Mouse (Mus musculus) gastrocnemius, adult 18-20 months (tissue): ENCODE measurements around the gene Zfp697. TPM values are rescaled to one million over a fixed set of nuclear protein-coding genes. Genes with fewer than 3 reads are reported as not detected.

Experiments
- DNase-seq: peaks from one replicate; pipeline ENCODE4 v3.0.0; 2021; ENCODE audit warnings: low spot score
- long read RNA-seq, 2 experiments: library from polyadenylated mRNA; stranded (forward); transcript quantifications; one replicate each; pipeline ENCODE4 v2.0.0; 2021
- total RNA-seq, 2 experiments: library from RNA; stranded (reverse); gene quantifications; 2 replicates each; pipeline ENCODE4 v1.2.3; 2021

The Zfp697 gene
- 1 to 10 TPM in 1 of 2 experiments, under 1 TPM in 1; 0.78 to 2.0 TPM for total RNA-seq
- long read RNA-seq, experiment 1 = 0 reads
- long read RNA-seq, experiment 2 = 0 reads

DNA sequence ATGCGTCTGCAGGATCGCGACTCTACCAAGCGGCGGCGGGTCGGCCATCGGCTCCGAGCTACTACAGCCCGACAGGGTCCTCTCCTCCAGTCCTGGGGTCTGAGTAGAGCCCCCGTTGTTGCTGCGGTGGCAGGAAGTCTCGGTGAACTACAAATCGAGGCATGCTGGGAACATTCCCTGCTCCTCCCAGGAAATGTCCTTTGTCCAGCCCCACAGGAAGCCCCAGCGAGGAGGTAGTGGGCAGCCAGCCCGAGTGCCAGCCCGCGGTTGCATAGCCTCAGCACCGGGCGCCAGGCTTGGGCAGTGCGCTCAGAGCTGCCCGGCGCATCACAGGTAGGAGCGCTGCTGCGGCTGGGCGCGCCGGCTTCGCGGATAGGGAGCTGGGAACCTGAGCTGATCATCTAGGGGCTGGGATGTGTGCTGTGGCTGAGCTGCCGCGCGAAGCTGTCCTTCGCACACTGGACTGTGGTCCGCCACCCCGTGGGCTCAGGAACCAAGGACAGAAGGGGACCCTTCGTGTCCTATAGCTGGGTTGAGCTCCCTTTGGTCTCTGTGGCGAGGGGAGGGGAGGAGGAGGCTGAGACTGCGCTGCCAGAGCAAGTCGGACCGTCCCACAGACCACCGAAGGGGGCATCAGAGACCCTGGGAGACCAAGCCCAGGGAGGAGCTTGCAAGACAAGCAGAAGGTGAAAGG is at the start of gene Zfp697:
Gene Zfp697 (plus strand): TSS at position 216 of the 694 bp plus-strand sequence.
- DNase-seq = peak; percentile 59

DNA sequence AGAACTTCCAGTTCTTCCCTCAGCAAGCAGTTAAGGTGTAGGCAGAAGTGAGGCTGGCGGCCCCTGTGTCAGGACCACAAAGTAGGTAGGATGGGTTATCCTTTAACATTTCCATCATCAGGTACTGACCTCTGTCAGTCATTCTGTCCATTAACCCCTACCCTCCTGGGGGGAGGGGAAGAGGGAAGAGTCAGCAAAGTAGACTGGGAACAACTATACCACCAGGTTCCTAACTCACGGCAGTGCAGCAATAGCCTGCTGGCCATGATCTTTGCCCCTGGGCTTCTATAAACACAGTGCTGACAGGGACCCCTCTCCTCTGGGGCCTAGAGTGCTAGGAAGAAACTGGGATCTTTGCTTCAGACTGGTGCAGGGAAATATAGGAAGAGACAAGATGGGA is 48.3 kb upstream of the Zfp697 start:
- no peak for DNase-seq

DNA sequence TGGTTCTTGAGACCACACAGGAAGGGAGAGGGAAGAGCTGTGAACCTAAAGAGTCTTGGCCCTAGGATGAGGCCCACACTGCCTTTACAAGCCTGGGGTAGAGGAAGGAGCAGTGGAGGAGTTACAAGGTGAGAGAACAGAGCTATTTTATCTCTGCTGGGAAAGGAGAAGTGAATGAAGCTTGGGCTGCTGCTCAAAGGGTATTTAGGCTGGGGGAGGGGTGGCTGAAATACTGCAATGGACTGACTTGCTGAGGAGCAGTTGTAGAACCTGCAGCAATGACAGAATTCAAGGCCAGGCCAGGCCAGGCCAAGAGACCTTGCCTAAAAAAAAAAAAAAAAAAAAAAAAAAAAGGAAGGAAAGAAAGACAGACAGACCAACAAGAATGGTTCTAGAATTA is 46.9 kb upstream of the Zfp697 start:
- no peak for DNase-seq

DNA sequence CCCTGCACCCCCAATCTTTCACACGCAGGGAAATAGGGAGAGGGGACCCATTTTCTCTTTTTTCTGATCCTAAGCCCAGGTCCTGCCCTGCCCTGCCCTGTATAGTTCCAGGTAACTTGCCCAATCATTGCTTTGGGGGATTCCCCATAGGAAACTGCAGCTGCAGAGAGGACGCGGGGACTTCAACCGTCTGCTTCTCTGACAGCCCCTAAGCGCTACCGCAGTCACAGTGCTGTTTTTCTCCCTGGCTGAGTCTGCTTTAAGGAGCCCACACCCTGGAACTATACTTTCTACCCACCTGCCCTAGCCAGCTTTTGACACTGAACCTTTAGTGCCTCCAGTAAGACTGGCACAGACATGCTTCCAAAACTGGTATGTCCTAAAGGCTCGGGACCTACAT is 46.4 kb upstream of the Zfp697 start:
- no peak for DNase-seq

DNA sequence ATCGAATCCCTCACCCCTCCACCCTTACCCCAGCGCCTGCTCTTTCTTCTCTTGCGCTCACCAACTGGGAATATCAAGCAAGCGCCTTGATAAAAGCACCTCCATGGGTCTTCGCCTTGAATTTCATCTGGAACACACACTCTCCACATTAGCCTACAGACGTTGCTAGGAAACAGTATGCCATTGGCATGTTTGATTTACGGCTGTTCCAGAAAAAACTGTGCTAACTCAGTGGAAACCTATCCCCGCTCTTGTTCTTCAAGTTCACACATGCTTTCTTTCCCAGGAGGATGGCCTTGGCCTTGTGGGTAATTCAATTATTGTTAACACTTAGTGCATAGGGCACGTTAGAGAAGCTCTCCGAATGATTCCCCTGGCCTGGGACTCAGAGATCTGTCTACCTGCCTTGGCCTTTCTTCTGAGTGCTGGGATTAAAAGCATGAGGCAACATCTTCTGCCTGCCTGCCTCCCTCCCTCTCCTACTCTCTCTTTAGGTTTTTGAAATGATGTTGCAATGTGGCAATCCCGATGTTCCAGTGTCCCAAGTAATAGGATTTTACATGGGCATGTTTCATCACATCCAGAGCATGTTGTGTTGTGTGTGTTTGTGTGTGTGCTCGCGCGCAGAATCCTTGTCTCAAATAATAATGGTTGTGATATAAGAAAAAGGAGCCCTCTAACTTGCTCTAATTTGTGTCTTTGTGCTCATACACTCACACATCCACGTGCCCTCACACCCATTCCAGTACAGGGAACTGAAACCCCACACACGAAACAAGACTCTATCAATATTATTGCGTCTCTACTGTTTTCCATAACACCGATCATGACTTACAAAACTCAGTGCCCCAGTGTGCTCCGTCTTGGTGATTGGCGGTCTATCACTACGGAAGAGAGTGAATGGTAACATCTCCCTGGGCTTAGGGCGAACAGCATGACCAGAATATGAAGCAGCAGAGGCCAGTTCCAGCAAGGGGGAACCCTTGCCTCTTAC is 45.3 kb upstream of the Zfp697 start:
- DNase-seq = no peak

DNA sequence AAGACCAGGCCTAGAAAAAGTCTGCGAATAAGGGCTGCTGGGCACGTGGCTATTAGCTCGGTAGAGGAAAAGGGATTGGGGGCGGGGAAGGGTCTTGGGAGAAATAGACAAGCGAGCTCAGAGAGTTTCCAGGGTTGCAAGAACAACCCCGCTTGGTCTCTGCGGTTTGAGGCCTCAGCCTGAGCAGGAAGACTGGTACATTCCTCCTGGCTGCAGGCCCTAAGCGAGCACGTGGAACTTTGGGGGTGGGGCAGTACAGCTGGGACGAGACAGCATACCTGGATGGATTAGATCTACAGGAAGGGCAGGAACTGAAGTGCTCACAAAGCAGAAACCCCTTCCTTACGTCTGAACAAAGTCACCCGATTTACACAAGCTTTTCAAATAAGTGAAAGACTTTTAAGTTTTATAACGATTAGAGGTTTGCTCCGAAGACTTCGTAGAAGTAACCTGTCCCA is 43.6 kb upstream of the Zfp697 start:
- peak; percentile 33 for DNase-seq

DNA sequence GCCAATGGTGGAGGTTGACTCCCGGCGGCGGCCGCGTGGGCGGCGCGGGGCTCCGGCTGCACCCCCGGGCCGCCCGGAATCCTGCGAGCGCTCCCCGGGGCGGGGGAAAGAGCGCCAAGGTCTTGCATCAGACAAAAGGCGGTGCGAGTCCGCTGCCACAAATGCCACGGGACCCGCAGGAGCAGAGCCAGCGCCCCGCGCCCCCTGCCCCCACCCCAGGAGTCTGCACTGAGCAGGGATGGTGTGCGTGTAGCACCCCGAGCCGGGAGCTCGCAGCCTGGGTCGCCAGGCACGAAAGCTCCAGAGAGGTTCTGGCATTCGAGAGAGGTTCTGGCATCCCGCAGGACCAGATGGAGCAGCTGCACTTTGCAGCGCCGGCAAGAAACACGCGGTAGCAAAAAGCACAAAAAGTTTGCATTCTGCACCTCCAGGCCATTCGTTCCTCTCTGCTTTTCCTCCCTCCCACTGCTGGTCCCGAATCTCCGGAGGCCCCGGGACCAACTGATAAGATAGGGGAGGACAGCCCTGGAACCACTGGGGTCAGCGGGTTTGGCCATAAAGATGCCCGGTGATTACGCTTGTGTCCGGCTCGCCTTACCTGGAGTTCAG is 43.1 kb upstream of the Zfp697 start:
- DNase-seq = peak; percentile 45

DNA sequence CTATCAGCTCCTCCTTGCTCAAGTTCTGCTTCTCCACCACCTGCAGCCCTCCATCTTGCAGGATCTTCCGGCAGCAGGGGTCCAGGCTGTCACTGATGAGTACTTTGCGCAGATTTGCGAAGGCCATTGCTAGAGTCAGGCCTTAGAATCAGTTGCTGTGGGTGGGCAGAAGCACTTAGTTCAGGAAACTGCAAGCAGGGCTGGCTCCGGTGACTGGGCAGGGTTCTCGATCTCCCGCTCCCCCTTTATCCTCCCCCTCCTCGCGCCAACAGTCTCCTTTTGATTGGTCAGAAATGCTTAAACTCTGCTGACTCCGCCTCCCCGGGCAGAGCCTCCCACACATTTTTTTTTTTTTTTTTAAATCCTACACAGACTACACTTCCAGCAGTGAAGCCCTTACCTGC is 42.6 kb upstream of the Zfp697 start, which contains the start of gene Phgdh:
Gene Phgdh (minus strand): TSS at position 285 of the 404 bp plus-strand sequence.
- peak; percentile 51 for DNase-seq

DNA sequence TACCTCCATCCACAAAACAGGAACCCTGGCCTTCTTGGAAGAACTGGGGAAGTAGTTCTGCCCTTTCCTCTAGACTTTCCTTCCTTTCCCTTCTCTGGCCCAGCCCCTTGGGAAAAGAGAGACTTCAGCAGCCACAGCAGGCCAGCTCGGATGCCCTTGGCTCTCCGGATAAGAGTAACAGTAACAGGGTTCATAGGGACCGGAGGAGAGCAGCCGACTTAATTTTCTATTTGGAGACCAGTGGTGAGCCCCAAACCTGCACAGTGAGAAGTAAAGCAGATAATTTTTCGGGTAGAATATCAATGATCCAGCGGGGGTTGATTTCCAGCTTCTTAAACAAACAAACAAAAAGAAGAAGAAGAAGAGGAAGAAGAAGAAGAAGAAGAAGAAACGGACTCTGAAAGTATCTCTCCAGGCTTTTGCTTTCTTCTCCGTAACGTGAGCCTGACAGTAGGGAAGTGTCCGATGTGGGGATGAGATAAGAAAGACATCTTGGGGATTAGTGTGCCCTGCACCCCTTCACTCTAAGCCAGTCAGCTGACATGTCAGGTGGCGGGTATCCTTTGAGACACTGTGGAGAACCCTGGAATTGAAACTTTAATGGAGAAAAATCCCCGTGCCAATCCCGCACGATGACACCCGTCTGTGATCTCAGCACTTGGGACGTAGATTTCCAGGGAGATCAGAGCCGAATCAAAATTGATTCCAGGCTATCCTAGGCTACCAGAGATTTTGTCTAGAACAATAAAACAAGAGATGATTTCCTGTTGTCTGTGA is 41.3 kb upstream of the Zfp697 start:
- no peak for DNase-seq

DNA sequence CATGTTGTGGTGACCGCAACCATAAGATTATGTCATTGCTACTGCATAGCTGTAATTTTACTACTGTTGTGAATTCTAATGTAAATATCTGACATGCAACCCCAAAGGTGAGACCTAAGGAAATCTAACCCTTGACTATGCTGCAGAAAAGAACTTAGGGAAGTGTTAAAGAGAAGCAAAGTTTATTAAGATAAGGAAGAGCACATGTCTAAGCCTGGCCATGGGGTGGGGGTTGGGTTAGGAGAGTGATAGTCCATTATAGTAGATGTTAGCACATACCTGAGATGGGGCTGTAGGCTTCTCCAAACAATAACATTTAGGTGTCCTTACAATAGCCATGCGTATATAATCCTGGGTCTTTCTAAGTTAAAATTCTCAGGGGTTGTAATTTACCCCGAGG is 39.0 kb upstream of the Zfp697 start:
- no peak for DNase-seq

DNA sequence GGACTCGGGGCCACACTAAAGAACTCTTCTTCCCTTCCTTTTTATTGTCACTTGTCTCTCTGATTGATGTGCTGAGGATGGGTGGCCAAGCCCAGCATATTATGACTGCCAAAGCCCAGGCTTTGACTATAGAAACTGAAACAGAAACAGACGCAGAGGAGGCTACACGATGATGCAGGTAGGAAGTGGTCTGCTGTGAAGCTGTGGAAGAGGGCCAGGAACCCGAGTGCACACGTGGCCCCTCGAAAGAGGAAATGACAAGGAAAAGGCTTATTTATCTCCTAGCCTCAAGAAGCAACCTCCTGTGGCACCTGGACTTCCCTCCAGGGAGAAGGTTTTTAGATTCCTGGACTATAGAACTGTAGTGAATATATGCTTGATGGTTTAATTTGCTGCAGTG is 34.2 kb upstream of the Zfp697 start:
- DNase-seq = no peak

DNA sequence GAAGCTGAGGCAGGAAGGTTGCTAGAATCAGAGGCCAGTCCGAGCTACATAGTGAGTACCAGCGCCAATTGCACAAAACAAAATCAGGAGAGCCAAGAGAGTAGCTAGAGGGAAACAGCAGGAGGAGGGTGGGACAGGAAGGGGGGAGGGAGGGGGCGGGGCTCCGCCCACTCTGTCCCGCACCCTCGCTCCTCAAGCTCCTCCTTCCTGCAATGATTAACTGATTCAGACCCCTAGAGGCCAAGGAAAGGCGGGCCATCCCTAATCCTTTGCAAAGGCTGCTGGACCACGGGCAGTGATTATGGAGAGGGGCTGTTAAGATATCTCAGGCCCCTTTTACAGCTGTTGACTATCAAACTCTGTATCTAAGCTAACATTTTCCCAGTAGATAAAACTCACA is 33.6 kb upstream of the Zfp697 start:
- no peak for DNase-seq

DNA sequence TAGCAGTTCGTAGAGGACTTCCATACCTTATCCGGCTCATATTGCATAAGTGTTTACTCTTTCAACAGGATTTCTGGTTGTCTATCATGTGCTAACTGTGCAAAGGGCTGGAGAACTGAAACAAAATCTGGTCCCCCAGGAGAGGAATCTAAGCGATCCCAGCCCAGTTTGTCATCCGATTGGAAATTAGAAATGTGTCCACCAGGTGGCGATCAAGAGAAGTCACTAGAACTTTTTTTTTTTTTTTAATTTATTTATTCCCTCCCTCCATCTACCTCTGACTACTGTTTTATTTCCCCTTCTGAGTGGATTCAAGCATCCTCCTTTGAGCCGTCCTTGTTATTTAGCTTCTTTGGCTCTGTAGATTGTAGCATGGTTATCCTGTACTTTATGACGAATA is 28.4 kb upstream of the Zfp697 start:
- peak; percentile 80 for DNase-seq

DNA sequence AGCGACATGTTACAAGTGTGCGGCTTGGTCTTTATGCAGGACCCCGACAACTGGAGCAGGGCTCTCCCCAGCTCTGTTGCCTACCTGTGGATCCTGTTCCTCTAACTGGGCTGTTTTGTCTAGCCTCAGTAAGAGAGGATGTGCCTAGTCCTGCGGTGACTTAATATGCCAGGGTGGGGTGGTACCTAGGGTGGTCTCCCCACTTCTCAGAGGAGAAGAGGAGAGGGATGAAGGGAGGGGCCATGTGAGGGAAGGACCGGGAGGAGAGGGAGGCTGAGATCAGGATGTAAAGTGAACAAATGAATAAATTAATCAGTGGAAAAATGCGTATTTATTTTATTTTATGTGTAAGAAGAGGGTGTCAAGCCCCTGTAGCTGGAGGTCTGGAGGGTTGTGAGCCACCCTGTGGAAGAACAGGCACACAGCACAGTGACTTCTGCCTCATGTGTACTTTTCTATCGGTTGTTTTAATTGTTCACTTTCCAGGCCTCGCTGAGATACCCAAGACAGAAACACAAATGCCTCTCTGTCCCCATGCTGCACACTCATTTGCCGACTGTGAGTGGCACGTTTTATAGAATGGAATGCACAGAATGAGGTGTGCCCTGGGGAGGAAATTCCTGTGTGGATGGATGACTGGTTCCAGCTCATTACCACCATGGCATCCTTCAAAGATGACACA is 26.8 kb upstream of the Zfp697 start:
- no peak for DNase-seq

DNA sequence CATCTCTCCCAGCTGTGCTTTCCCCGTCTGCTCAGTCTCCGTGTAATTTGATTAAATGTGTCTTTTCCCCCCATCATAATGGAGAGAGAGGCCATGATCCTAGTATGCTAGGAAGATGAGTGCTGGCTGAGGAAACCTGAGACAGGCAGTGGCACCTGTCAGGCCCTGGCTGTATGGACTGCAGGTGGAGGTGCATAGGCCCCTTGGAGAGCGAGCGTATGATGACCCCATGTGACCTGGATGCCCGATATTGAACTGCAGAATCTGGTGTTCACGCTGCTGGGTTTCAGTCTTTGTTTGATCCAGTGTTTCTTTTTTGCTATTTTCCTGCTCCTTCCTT is 26.3 kb upstream of the Zfp697 start:
- DNase-seq = no peak

DNA sequence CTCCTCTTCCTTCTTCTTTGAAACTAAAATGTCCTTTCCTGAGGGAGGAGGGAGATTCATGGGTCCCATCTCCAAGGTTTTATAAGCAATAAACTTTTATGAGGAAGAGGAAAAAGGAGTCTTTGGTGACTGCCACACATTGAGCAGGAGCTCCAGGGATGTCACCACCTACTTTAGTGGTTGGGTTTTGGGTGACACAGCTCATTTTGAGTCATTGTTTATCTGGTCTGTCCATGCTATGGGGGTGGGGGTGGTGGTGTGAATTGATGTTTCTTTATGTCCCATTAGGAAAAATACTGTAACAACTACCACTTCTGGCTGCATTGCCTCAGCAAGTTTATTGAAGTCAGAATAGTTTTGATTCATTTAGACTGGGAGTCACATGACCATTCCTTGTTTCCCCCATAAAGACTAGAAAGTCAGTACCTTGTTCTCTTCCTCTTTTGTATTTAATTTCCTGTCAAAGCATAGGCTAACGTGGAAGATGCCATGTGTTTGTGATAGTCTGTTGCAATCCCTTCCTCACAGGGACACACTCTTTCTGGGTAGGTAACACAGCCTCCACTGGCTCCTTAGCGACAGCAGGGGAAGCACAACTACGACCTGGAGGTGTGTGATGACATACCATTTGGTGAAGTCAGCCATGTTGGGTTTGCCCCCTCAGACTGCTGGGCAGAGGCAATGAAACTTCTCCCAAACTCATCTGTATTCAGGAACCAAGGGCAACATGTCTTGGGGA is 25.5 kb upstream of the Zfp697 start:
- DNase-seq = no peak

DNA sequence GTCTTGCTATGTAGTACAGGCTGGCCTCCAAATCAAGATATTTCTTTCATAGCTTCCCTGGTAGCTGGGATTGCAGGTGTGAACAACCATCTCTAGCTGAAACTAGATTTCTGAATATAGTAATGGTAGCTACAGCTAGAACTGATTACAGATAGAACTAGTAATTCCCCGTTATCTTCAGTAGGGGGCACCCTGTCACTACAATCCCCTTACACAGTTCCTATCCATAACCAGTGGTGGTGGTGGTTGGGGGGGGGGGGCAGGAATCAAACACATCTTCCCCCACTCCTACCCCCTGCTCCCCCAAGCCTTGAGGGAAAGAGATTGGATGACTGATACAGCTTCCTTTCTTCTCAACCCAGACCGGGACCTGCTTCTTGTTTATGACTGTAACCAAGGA is 19.5 kb upstream of the Zfp697 start:
- DNase-seq = peak; percentile 44

DNA sequence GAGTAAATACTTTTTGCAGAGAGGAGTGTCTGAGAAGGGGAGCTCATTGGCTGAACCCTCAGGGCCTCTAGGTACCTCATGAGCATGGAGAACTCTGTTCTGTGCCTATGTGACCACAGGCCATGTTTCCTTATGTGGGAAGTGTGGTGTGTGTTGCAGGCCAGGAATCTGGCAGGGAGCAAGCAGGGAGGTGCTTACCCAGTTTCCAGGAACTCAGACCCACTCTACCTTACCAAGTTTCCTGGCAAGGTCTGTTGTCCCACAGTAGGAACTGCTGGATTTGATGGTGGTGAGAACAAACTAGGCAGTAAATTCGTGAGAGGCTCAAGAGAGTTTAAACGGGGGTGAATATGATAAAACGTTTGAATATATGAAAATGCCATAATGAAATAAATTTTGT is 16.2 kb upstream of the Zfp697 start:
- no peak for DNase-seq

DNA sequence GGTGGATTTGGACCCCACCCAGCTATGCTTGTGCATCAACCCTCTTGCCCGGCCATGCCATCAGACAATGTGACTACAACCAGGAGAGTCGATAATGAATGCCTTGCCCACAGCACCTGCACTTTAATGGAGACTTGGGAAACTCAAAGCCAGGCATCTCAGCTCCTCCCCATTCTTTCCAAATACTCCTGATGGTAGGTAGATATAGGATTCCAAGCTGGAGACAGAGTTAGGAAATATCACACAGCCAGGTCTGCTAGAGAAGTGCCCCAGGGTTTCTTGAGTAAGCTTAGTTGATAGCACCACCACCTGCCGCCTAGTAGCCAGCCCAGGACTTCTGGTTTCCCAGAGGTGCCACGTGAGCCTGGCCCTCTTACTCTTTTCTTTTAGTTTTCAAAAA is 15.4 kb upstream of the Zfp697 start:
- no peak for DNase-seq

DNA sequence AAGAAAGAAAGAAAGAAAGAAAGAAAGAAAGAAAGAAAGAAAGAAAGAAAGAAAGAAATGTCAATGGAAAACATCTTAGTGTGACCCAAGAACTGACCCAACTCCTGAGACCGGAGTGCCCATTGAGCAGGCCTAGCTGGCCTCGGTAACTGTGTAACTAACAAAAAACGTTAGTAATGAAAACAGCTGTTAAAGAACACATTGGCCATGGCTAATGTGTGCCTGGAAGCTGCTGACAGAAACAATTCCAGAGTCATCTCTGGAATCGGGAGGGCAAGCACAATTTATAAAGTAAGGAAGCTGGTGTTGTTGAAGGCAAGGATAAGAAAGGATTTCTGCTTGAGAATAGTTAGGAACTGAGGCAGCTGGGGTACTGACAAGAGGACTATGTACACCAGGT is 14.0 kb upstream of the Zfp697 start:
- DNase-seq = no peak
